Mouse (Mus musculus): ENCODE results near the gene Erlec1.

DNA sequence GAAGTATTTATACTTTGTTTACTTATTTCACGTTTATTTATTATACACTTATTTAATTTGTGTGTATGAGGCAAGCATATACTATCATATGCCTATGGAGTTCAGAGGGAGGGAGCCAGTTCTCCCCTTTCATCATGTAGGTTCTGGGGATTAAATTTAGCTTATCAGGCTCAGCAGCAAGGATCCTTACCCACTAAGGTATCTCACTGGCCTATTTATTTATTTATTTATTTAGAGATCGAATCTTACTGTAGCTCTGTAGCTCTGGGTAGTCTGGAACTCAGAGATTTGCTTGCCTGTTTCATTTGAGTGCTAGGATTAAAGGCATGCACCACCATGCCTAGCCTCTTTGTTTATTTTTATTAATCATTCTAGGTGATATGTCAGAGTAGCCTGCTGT lies 44.6 kb upstream of the Erlec1 start:
- TF ChIP-seq MYOG (IDR thresholded peaks at IDR 0.05; ENCODE audit: control insufficient read depth, extremely low read depth, insufficient read length) (no peak), CTCF (IDR thresholded peaks at IDR 0.05; ENCODE audit: control insufficient read depth, insufficient read depth, insufficient read length) (no peak), FOSL1 (IDR thresholded peaks at IDR 0.05; ENCODE audit: insufficient read depth, low read length, poor library complexity, severe bottlenecking) (no peak), MAX (IDR thresholded peaks at IDR 0.05) (no peak), MYOD1 (IDR thresholded peaks at IDR 0.05; ENCODE audit: control insufficient read depth, insufficient read length, low read depth) (no peak)
